Mouse (Mus musculus) MEL (cell line): ENCODE data around the gene U90926.

ENCODE experiments used
- CTCF ChIP-seq, 3 experiments: IDR thresholded peaks in 2 of 3; conservative IDR thresholded peaks in 1 of 3; 2 replicates each; pipeline ENCODE4 v1.5.1; 2011 to 2012; ENCODE audit warnings: low read length in 3 of 3, low read depth in 2 of 3, mild to moderate bottlenecking in 2 of 3, improper control_type of control experiment in 1 of 3, inconsistent platforms in 1 of 3, mixed read lengths in 1 of 3, moderate library complexity in 1 of 3; ENCODE audit not compliant: control insufficient read depth in 1 of 3, insufficient read depth in 1 of 3, poor library complexity in 1 of 3, severe bottlenecking in 1 of 3
- E2F4 ChIP-seq: IDR thresholded peaks from 2 replicates; pipeline ENCODE4 v1.6.1; 2011; ENCODE audit warnings: low read depth, low read length, improper control_type of control experiment, borderline replicate concordance
- ELF1 ChIP-seq: IDR thresholded peaks from 2 replicates; pipeline ENCODE4 v1.6.1; 2014; ENCODE audit warnings: low read depth, mild to moderate bottlenecking, inconsistent platforms, low read length, improper control_type of control experiment, moderate library complexity
- GABPA ChIP-seq: IDR thresholded peaks from 2 replicates; pipeline ENCODE4 v1.6.1; 2012; ENCODE audit warnings: low read depth, mild to moderate bottlenecking, inconsistent platforms, low read length, improper control_type of control experiment, moderate library complexity
- GATA1 ChIP-seq: IDR thresholded peaks from 2 replicates; pipeline ENCODE4 v1.6.1; 2011; ENCODE audit warnings: low read depth, low read length, improper control_type of control experiment
- HCFC1 ChIP-seq: IDR thresholded peaks from 2 replicates; pipeline ENCODE4 v1.6.1; 2012; ENCODE audit warnings: low read depth, mild to moderate bottlenecking, inconsistent platforms, low read length, improper control_type of control experiment, moderate library complexity
- JUND ChIP-seq: IDR thresholded peaks from 2 replicates; pipeline ENCODE4 v1.6.1; 2011; ENCODE audit warnings: low read depth, mild to moderate bottlenecking, improper control_type of control experiment, low read length
- MAFK ChIP-seq: IDR thresholded peaks from 2 replicates; pipeline ENCODE4 v1.6.1; 2011; ENCODE audit warnings: low read depth, mild to moderate bottlenecking, low read length, improper control_type of control experiment, borderline replicate concordance
- POLR2A ChIP-seq, 2 experiments: IDR thresholded peaks; 2 replicates each; pipeline ENCODE4 v1.6.1; 2011 to 2012; ENCODE audit warnings: low read length in 2 of 2, mild to moderate bottlenecking in 2 of 2, control low read depth in 1 of 2, improper control_type of control experiment in 1 of 2, low read depth in 1 of 2, moderate library complexity in 1 of 2; ENCODE audit not compliant: control insufficient read depth in 1 of 2, insufficient read depth in 1 of 2, poor library complexity in 1 of 2
- POLR2AphosphoS5 ChIP-seq: IDR thresholded peaks from 2 replicates; pipeline ENCODE4 v1.6.1; 2012; ENCODE audit warnings: low read depth, borderline replicate concordance, mild to moderate bottlenecking, inconsistent platforms, low read length, moderate library complexity, mixed read lengths
- RCOR1 ChIP-seq: IDR thresholded peaks from 2 replicates; pipeline ENCODE4 v1.6.1; 2012; ENCODE audit warnings: low read depth, mild to moderate bottlenecking, inconsistent platforms, low read length, improper control_type of control experiment
- SMC3 ChIP-seq: IDR thresholded peaks from 2 replicates; pipeline ENCODE4 v1.6.1; 2011; ENCODE audit warnings: low read depth, low read length, improper control_type of control experiment
- USF1 ChIP-seq: IDR thresholded peaks from 2 replicates; pipeline ENCODE4 v1.6.1; 2014; ENCODE audit warnings: low read depth, mild to moderate bottlenecking, inconsistent platforms, low read length, improper control_type of control experiment, moderate library complexity
- ZC3H11A ChIP-seq: IDR thresholded peaks from 2 replicates; pipeline ENCODE4 v1.6.1; 2012; ENCODE audit warnings: low read depth, mild to moderate bottlenecking, inconsistent platforms, low read length, improper control_type of control experiment

DNA sequence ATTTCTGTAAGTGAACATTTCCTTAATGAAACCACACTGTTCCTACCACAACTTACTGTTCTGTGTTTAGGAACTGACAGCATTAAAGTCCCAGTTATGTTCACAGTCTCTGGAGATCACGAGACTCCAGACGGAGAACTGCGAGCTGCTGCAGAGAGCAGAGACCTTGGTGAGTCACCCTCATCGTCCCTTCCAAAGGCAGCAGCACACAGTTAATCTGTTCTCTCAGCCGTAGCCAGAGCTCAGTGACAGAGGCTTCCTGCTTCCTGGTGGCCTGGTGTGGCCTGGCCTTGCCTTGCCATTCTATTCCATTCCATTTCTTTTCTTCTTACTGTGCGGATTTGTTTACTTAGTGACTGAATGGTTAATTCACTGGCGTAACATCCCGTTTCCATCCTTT lies 16.9 kb downstream of the U90926 start:
- no peak for TF ChIP-seq CTCF (IDR thresholded peaks at IDR 0.05 in 2 of 3, conservative IDR thresholded peaks at IDR 0.05 in 1 of 3; ENCODE audit: control insufficient read depth in 1 of 3, insufficient read depth in 1 of 3, low read depth in 2 of 3, low read length in 3 of 3, poor library complexity in 1 of 3, severe bottlenecking in 1 of 3)
- no peak for TF ChIP-seq ELF1
- TF ChIP-seq USF1, result no peak
- TF ChIP-seq POLR2AphosphoS5, result no peak
- TF ChIP-seq RCOR1, result no peak
- TF ChIP-seq POLR2A (IDR thresholded peaks at IDR 0.05; ENCODE audit: control insufficient read depth in 1 of 2, insufficient read depth in 1 of 2, low read depth in 1 of 2, low read length in 2 of 2, poor library complexity in 1 of 2), result no peak
- TF ChIP-seq E2F4, result no peak
- no peak for TF ChIP-seq GATA1
- TF ChIP-seq ZC3H11A, result no peak
- no peak for TF ChIP-seq JUND
- TF ChIP-seq SMC3, result no peak
- no peak for TF ChIP-seq HCFC1
- no peak for TF ChIP-seq MAFK
- TF ChIP-seq GABPA, result no peak
